Mouse (Mus musculus): ENCODE data around the gene Sav1. TPM values are rescaled to one million over a fixed set of nuclear protein-coding genes. Genes with fewer than 3 reads are reported as not detected.

Sav1 gene
- 7.3 and 8.1 TPM in 2 replicates for polyA plus RNA-seq (2016; fragmentation: Nextera tagmentation; extraction: Ambion mirVana)

DNA sequence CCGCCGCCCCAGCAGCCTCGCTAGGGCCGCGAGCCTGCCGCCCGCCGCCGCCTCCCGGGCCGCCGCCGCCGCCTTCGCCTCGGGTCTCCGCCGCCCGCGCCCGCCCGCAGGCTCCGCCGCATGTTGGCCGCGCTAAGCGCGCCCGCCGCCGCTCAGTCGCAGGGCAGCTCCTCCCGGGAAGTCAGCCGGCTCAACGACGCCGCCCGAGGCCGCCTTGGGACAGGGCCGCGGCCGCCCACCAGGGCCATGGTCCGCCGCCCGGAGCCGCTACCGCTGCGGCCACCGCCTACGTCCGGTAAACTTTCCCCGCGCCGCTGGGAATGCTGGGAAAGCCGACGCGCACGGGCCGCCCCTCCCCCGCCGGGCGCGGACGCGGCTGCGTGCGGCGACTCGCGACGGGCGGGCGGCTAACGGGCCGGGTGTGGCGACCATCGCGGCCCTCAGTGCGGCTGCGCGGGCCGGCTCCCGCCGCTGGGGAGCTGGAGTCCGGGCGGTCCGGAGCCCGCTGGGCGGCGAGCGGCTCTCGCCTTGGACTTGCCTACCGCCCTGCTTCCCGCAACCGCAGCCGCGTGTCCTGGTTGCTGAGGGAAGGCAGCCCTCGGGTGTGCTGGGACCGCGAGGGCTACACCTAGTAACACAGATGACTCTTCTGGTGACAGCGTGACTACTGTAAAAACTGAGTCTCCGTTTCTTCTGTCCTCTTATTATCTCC lies at the start of gene Sav1:
Sav1 (minus strand) TSS at position 217 of the 712 bp plus-strand sequence.
- Histone ChIP-seq H3K9ac (replicated peaks) (peak within 1 kb of the TSS; percentile 95), H3K27ac (replicated peaks) (peak within 1 kb of the TSS; percentile 89), H3K36me3 (peaks cover 24% of the 10 kb centered on the region; the same call in 1 of the 2 replicates), H3K9me3 (no peaks in the 10 kb centered on the region), H3K4me2 (replicated peaks) (peak within 1 kb of the TSS; percentile 77), H3K4me1 (peaks cover 12% of the 10 kb centered on the region), H3K4me3 (peak within 1 kb of the TSS; percentile 88), H3K27me3 (no peaks in the 10 kb centered on the region)
- peak; percentile 95 for ATAC-seq (ENCODE audit: low FRiP score, low read depth)
- under 1% methylated on average over 88 of the region's 102 CpGs for WGBS

DNA sequence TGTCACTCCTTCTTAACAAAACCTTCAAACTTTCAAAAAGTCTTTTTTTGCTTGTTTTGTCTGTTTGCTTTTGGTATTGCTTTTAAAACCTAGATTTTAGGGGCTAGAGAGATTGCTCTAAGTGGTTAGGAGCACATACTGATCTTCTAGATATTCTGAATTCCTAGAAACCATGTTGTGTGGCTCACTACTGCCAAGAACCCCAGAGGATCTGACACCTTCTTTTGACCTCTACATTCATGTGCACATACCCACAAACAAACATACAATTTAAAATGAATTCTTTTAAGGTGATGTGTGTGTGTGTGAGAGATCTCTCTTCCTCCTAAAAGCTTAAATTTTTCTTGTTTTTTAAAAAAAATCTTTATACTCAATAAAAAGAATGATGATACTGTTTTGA lies 39.4 kb upstream of the Sav1 start:
- H3K4me3 ChIP-seq = no peak overlapping the region
- H3K4me1 ChIP-seq = no peaks in the 10 kb centered on the region
- H3K9ac ChIP-seq (replicated peaks) = no peak overlapping the region
- H3K27me3 ChIP-seq = no peaks in the 10 kb centered on the region
- no peaks in the 10 kb centered on the region for H3K9me3 ChIP-seq
- peaks cover 45% of the 10 kb centered on the region for H3K36me3 ChIP-seq
- no peak overlapping the region for H3K4me2 ChIP-seq (replicated peaks)
- no peak overlapping the region for H3K27ac ChIP-seq (replicated peaks)
- no peak for ATAC-seq (ENCODE audit: low FRiP score, low read depth)

DNA sequence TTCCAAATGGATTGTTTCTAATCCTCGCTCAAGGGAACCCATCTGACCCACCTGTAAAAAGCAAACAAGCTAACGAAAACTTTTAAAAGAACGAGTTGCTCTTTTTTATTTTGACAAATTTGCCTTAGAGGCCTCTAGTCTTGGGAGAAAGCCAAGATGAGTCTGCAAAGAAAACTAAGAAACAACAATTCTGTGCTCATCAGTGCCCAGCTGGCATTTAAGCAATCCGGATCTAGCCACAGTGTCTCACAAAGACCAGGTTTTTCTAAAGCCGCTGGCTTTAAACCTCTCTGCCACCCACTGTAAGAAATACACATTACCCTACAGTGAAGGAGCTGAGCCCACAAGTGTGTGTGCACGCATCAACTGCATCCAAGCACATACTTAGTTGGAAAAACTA lies 38.6 kb upstream of the Sav1 start:
- Histone ChIP-seq H3K27ac (replicated peaks) (no peak overlapping the region), H3K4me1 (no peaks in the 10 kb centered on the region), H3K9me3 (no peaks in the 10 kb centered on the region), H3K4me3 (no peak overlapping the region), H3K36me3 (peaks cover 43% of the 10 kb centered on the region), H3K4me2 (replicated peaks) (no peak overlapping the region), H3K27me3 (no peaks in the 10 kb centered on the region), H3K9ac (replicated peaks) (no peak overlapping the region)
- no peak for ATAC-seq (ENCODE audit: low FRiP score, low read depth)
- 89% methylated on average over 6 of the region's 6 CpGs for WGBS

DNA sequence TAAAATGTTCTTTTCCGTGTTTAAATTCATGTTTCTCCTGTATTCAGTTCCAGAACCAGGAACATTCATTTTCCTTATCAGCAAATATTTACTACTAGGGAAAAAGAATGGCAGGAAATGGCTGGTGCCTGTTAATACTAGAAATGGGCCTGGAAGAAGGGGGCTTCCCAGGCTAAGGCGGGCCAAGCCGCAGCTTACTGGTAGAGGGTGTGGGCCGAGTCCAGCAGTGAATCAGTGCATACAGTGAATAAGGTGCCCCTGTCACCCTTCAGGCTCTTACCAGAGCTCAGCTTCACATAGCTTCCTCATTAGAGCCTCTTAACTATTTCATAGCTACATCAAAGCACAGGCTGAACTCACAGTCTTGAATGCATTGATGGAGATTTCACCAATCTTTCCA lies 36.8 kb upstream of the Sav1 start:
- H3K9me3 ChIP-seq = no peaks in the 10 kb centered on the region
- 91% methylated on average over 4 of the region's 4 CpGs for WGBS
- no peaks in the 10 kb centered on the region for H3K4me1 ChIP-seq
- H3K4me2 ChIP-seq (replicated peaks) = no peak overlapping the region
- no peak for ATAC-seq (ENCODE audit: low FRiP score, low read depth)
- H3K36me3 ChIP-seq = peaks cover 42% of the 10 kb centered on the region
- no peaks in the 10 kb centered on the region for H3K27me3 ChIP-seq
- H3K4me3 ChIP-seq = no peak overlapping the region
- no peak overlapping the region for H3K9ac ChIP-seq (replicated peaks)
- H3K27ac ChIP-seq (replicated peaks) = no peak overlapping the region

DNA sequence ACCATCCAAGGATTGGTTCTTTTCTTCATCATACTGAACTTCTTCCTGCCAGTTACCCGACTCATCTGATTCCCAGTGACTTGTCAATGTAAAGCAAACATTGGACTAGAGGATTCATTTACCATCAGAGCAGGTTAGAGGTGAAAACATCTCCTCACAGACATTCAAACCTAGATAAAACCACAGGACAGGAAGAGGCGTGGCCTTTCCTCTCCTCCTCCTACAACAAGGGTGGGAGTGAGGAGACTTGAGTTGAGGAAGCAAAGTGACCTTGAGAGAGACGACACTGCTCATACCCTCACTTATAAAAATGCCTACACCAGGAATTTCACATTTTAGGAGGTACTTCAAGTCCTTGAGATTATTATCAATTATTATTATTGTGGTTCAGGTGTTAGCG lies 31.4 kb upstream of the Sav1 start:
- H3K4me3 ChIP-seq = no peak overlapping the region
- no peaks in the 10 kb centered on the region for H3K9me3 ChIP-seq
- peaks cover 36% of the 10 kb centered on the region for H3K36me3 ChIP-seq
- ATAC-seq (ENCODE audit: low FRiP score, low read depth) = no peak
- H3K27ac ChIP-seq (replicated peaks) = no peak overlapping the region
- 86% methylated on average over 4 of the region's 4 CpGs for WGBS
- no peaks in the 10 kb centered on the region for H3K27me3 ChIP-seq
- H3K4me2 ChIP-seq (replicated peaks) = no peak overlapping the region
- no peak overlapping the region for H3K9ac ChIP-seq (replicated peaks)
- H3K4me1 ChIP-seq = no peaks in the 10 kb centered on the region

DNA sequence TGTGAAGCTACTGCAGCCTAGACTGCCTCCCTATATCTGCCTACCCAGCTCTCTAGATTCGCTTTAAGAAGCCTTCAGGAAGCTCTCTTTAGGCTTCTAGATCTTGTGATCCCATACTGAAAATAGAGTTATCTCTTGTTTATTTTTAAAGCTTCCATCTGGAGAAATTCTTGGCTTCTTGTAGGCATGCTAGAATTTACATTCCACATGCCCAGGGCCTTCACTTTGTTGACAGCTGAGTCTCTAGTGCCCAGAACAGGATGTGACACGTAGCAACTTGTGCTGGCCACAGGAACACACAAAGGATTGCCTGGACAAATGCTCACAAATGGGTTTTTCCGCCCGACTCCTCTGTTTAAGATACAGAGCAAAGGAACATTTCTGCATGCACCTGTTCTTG lies 29.1 kb upstream of the Sav1 start:
- 71% methylated on average over 4 of the region's 4 CpGs for WGBS

DNA sequence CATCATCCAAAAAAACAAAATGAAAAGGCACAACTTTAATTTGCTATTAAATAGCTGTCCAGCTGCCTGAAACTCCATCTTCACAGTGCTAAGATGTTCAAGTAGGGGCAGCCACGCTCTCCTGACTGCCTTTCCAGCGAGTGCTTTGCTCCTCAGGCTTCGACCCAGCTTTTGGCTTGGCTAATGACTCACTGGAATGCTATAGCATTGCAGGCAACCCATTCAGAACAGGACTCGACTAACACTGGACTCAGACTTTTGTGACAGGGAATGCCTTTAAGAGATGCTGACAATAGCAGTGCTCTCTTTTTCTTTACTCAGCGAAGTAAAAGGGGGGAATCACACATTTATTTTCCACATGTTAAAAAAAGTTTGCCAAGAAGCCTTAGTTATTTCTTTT lies 24.9 kb upstream of the Sav1 start:
- no peak for ATAC-seq (ENCODE audit: low FRiP score, low read depth)
- no peaks in the 10 kb centered on the region for H3K27me3 ChIP-seq
- no peak overlapping the region for H3K4me2 ChIP-seq (replicated peaks)
- H3K27ac ChIP-seq (replicated peaks) = no peak overlapping the region
- H3K9ac ChIP-seq (replicated peaks) = no peak overlapping the region
- no peaks in the 10 kb centered on the region for H3K4me1 ChIP-seq
- no peaks in the 10 kb centered on the region for H3K9me3 ChIP-seq
- peaks cover 13% of the 10 kb centered on the region for H3K36me3 ChIP-seq
- no peak overlapping the region for H3K4me3 ChIP-seq
- WGBS = 40% methylated on average over 5 of the region's 5 CpGs

More for the DNA sequence above, 29.1 kb upstream of the Sav1 start:
- no peak overlapping the region for H3K9ac ChIP-seq (replicated peaks)
- no peak overlapping the region for H3K27ac ChIP-seq (replicated peaks)
- H3K4me1 ChIP-seq = no peaks in the 10 kb centered on the region
- H3K27me3 ChIP-seq = no peaks in the 10 kb centered on the region
- peaks cover 34% of the 10 kb centered on the region for H3K36me3 ChIP-seq
- no peak overlapping the region for H3K4me2 ChIP-seq (replicated peaks)
- H3K4me3 ChIP-seq = no peak overlapping the region
- no peaks in the 10 kb centered on the region for H3K9me3 ChIP-seq
- no peak for ATAC-seq (ENCODE audit: low FRiP score, low read depth)

DNA sequence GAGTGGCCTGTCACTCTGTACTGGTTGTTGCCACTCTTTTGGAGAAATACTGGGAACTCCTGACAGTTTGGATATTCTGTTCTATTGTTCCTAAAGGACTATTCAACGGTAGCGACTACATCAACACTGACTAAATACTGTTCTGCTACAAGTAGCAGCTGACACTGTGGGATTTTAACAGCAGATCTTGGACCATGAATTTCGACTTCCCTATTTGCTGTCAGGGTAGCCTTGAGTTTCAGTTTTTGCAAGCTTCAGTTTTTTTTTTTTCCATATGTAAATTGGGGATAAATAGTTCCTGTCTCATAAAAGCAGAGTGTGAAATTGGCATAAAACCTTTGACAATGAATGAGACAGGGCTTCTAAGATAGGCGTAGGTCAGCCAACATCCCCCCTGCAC lies 23.6 kb upstream of the Sav1 start:
- Histone ChIP-seq H3K36me3 (peaks cover 13% of the 10 kb centered on the region), H3K27me3 (no peaks in the 10 kb centered on the region), H3K9me3 (no peaks in the 10 kb centered on the region), H3K4me1 (no peaks in the 10 kb centered on the region), H3K4me3 (no peak overlapping the region), H3K4me2 (replicated peaks) (no peak overlapping the region), H3K9ac (replicated peaks) (no peak overlapping the region), H3K27ac (replicated peaks) (no peak overlapping the region)
- 90% methylated on average over 4 of the region's 4 CpGs for whole genome bisulfite sequencing
- no peak for ATAC-seq (ENCODE audit: low FRiP score, low read depth)

DNA sequence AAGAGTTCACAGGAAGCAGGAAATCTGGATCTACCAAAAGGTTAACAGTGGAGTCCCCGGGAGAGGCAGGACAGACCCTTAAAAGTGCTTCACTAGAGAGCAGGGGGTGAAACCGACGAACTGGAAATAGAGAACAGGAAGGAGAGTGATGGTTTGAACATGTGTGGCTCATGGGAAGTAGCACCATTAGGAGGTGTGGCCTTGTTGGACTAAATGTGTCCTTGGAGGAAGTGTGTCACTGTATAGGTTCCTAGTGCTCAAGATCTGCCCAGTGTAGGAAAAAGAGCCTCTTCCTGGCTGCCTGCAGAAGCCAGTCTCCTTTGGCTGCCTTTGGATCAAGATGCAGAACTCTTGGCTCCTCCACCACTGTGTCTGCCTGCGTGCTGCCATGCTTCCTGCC lies 18.3 kb upstream of the Sav1 start:
- ATAC-seq (ENCODE audit: low FRiP score, low read depth) = no peak
- Histone ChIP-seq H3K4me1 (no peaks in the 10 kb centered on the region), H3K27ac (replicated peaks) (no peak overlapping the region), H3K4me3 (no peak overlapping the region), H3K4me2 (replicated peaks) (no peak overlapping the region), H3K27me3 (no peaks in the 10 kb centered on the region), H3K9me3 (no peaks in the 10 kb centered on the region), H3K36me3 (no peaks in the 10 kb centered on the region), H3K9ac (replicated peaks) (no peak overlapping the region)
- 79% methylated on average over 4 of the region's 4 CpGs for WGBS

DNA sequence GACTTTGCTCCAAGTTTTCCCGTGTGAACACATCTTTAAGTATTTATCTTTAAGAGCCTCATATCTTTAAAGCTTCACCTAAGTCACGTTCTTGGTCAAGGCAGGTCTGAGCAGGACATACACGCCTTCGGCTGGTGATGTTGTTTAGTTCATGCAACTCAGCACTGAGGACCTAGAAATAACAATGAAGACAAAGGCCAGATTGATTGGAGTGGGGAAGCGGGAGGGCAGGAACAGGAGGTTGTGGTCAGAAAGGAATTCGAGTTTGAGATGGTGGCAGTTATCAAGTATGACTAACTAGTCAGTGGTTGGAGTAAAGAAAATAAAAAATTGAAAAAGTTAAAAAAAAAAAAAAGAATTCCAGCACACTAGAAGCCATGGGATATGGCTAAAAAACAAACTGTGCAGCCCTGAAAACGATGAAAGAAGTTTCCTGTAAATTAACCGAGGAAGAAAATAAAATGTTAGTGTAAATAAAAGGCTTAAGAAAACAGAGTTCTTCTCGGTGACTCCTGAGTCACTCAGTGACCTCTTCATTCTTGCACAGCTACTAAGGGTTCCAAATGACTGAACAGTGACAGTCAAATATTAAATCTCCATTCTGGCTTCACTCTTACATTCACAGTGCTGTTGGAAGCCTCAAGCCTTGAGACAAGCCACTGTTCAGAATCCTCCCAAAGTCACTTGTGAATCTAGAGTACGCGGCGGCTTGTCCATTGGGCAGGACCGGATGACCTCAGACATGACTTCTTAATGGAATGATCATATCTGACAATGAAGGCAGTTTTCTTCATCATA lies 11.6 kb upstream of the Sav1 start:
- Histone ChIP-seq H3K36me3 (no peaks in the 10 kb centered on the region), H3K4me2 (replicated peaks) (no peak overlapping the region), H3K9ac (replicated peaks) (no peak overlapping the region), H3K27ac (replicated peaks) (no peak overlapping the region), H3K4me1 (no peaks in the 10 kb centered on the region), H3K27me3 (no peaks in the 10 kb centered on the region), H3K4me3 (no peak overlapping the region), H3K9me3 (0 out of 2 replicates have a peak, but pooled peaks cover 2% of the 10 kb centered on the region)
- ATAC-seq (ENCODE audit: low FRiP score, low read depth) = no peak
- WGBS = 87% methylated on average over 13 of the region's 13 CpGs

DNA sequence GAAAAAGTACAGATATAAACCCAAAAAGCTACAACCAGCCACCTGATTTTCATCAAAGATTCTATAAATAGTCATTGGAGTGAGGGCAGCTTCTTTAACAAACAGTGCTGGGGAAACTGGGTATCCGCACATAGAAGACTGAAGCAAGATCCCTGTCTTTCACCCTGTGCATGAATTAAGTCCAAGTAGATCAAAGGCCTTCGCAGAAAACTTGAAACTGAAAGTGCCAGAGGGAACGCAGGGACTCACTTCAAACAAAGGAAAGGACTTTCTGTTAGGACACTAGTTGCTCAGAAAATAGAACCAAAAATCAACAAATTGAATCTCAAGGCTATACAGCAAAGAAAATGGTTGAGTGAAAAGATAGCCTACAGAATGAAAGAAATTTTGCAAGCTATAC lies 8.6 kb upstream of the Sav1 start:
- no peaks in the 10 kb centered on the region for H3K4me1 ChIP-seq
- H3K4me2 ChIP-seq (replicated peaks) = no peak overlapping the region
- no peaks in the 10 kb centered on the region for H3K27me3 ChIP-seq
- no peak overlapping the region for H3K27ac ChIP-seq (replicated peaks)
- no peaks in the 10 kb centered on the region for H3K36me3 ChIP-seq
- no peak overlapping the region for H3K4me3 ChIP-seq
- H3K9me3 ChIP-seq = 0 out of 2 replicates have a peak, but pooled peaks cover 2% of the 10 kb centered on the region
- 65% methylated on average over 3 of the region's 3 CpGs for WGBS
- no peak for ATAC-seq (ENCODE audit: low FRiP score, low read depth)
- no peak overlapping the region for H3K9ac ChIP-seq (replicated peaks)

DNA sequence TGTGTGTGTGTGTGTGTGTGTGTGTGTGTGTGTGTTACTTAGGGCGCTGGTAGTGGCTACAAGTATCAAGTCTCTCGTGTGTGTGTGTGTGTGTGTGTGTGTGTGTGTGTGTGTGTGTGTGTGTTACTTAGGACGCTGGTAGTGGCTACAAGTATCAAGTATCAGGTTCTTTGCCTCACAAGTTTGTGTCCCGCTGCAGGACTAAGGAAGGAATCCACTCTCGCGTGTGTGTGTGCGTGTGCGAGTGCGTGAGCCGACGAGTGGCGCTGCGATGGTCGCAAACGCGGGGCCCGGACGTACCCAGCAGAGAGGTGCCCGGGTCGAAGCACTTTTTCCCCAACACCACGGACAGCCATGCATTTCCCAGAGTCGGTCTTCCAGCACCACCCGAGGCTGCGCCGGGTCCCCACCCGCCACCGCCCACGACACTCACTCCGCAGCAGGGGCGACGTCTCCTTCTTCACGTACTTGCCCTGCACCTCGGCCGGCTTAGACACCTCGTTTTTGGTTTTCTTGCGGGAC lies 500 bp downstream of the Sav1 start:
- H3K27ac ChIP-seq (replicated peaks) = peak overlapping the region; percentile 89
- no peaks in the 10 kb centered on the region for H3K9me3 ChIP-seq
- ATAC-seq (ENCODE audit: low FRiP score, low read depth) = peak; percentile 39
- H3K9ac ChIP-seq (replicated peaks) = peak overlapping the region; percentile 95
- peak overlapping the region; percentile 88 for H3K4me3 ChIP-seq
- H3K36me3 ChIP-seq = peaks cover 27% of the 10 kb centered on the region; the same call in 1 of the 2 replicates
- H3K4me1 ChIP-seq = peaks cover 12% of the 10 kb centered on the region
- no peaks in the 10 kb centered on the region for H3K27me3 ChIP-seq
- peak overlapping the region; percentile 77 for H3K4me2 ChIP-seq (replicated peaks)
- WGBS = under 1% methylated on average over 33 of the region's 36 CpGs

Data from midbrain, embryonic 12.5 days (tissue).